9 mouse cellular contexts compared by ENCODE assay signal in the genomic region with DNA sequence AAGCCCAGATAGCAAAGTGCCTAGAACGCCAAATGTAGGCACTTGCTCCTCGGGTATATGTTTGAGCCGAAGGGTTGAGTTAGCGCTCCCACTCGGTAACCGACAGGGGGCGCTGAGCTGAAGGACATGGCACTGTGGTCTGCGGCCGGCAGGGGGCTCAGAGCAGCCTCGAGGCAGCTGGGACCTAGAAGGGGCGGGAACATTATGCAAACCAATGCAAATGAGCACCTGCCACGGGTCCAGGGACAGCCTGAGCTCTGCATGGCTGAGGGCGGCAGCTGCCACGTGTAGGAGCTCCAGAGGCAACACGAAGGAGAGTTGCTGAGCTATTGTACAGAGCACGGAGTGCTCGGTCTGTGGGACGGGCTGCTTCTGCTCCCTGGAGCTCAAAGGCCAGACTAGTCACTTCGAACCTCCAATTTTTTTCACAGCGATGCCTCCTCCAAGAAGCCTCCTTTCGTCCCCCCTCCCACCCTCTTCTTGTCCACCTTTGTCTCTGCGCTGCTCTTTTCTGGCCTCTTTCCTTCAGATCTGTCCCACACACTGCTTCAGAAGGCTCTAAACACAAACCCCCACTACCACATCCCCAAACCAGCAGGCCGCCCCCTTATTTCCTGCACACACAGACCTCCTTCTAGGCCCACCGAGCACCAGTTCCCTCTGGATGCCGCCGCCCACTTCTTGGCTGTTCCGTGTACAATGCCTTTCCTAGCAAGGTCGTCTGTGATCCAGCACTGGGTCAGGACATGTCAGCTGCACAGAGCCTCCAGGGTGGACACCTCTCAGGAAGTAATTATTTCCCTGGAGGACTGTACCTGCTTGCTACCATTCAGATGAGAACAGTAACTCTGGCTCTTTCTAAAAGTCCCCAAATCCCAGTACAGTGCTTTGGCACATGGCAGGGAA. TPM values are rescaled to one million over a fixed set of nuclear protein-coding genes. Genes with fewer than 3 reads are reported as not detected.
DNase-seq lines count a peak whose midpoint lies in the region; ATAC-seq and TF ChIP-seq lines count a peak whose summit lies in the region.
"Had no signal": no experiment of that assay in that cellular context is flagged by ENCODE, and none has a peak within 500 bp of the region (broad histone marks: within the 10 kb centered on the region; RNA-seq: fewer than 3 reads in every experiment).

No protein-coding gene starts in this region.

- ATAC-seq in common myeloid progenitor, adult 5-6 weeks (replicated peaks; ENCODE audit: low read depth, poor library complexity, severe bottlenecking): peak; percentile 91
- peak; percentile 70 for ATAC-seq in liver, embryonic 12.5 days

- peak; percentile 93 for TF ChIP-seq CTCF in testis, adult 2 months (IDR thresholded peaks at IDR 0.05; ENCODE audit: control insufficient read depth, insufficient read depth, insufficient replicate concordance, low read depth, low read length)

- H3K4me3 ChIP-seq in liver, embryonic 12.5 days: no peak overlapping the region
- H3K4me3 ChIP-seq in testis, adult 2 months (ENCODE audit: control insufficient read depth, low read depth, low read length): peak overlapping the region; percentile 44

- no peaks in the 10 kb centered on the region for H3K36me3 ChIP-seq in liver, embryonic 12.5 days
- H3K36me3 ChIP-seq in testis, adult 2 months (ENCODE audit: control insufficient read depth, insufficient read depth, low read length): no peaks in the 10 kb centered on the region

- H3K4me1 ChIP-seq in liver, embryonic 12.5 days: peaks cover 15% of the 10 kb centered on the region; the same call in 1 of the 2 replicates
- H3K4me1 ChIP-seq in testis, adult 2 months (ENCODE audit: control insufficient read depth, insufficient read depth, low read length): peaks cover 4% of the 10 kb centered on the region; the same call in 1 of the 2 replicates

- peak; percentile 58 for DNase-seq in 3134 (ENCODE audit: extremely low read depth, insufficient read length, low spot score)
- DNase-seq in NIH3T3 (ENCODE audit: low read depth): peak; percentile 67
- peak; percentile 58 to 82 for DNase-seq in gastrocnemius, postnatal 4 days (ENCODE audit: low spot score in 2 of 2)
- peak; percentile 61 for DNase-seq in kidney, postnatal 14 days
- peak; percentile 28 to 66 for DNase-seq in natural killer cell, adult 2 months (ENCODE audit: low spot score in 2 of 2)

- no peak for TF ChIP-seq POLR2A in testis, adult 2 months (IDR thresholded peaks at IDR 0.05; ENCODE audit: control insufficient read depth, low read depth, low read length)

- H3K27me3 ChIP-seq in liver, embryonic 12.5 days (replicated peaks): peaks cover 84% of the 10 kb centered on the region
- H3K27me3 ChIP-seq in testis, adult 2 months (ENCODE audit: control insufficient read depth, insufficient read depth, low read length): no peaks in the 10 kb centered on the region

- H3K4me2 ChIP-seq in liver, embryonic 12.5 days: no peak overlapping the region

- no peak overlapping the region for H3K27ac ChIP-seq in liver, embryonic 12.5 days
- no peak overlapping the region for H3K27ac ChIP-seq in testis, adult 2 months (ENCODE audit: control insufficient read depth, insufficient read depth, low read depth, low read length)

- 27% methylated on average over 28 of the region's 28 CpGs for WGBS in liver, embryonic 12.5 days (ENCODE audit: insufficient replicate concordance)

- no peaks in the 10 kb centered on the region for H3K9me3 ChIP-seq in liver, embryonic 12.5 days (replicated peaks)

- H3K9ac ChIP-seq in liver, embryonic 12.5 days: no peak overlapping the region

RNA-seq across cellular contexts. Expression of gene Tmem54, which starts 8.0 kb away (rescaled TPM):
- not detected in 2 replicates for total RNA-seq in common myeloid progenitor, adult 5-6 weeks (2017)
- total RNA-seq in gastrocnemius, postnatal 4 days (2021): under 1 TPM in 1 of 2 experiments, not detected in 1; 0.73 TPM
- polyA plus RNA-seq in liver, embryonic 12.5 days (2016; fragmentation: Nextera tagmentation; extraction: Ambion mirVana): 1.9 and 2.0 TPM in 2 replicates
- 0.42 and 2.4 TPM in 2 replicates for polyA plus RNA-seq in testis, adult 2 months (2012; rRNA removed)
- total RNA-seq: gastrocnemius, postnatal 36 days had no signal

RNA-seq across cellular contexts. Expression of gene Hpca, which starts 8.5 kb away (rescaled TPM):
- total RNA-seq in common myeloid progenitor, adult 5-6 weeks (2017): 0.41 TPM in 1 of 2 replicates, not detected in the other
- 1 to 10 TPM in 1 of 2 experiments, under 1 TPM in 1; 0.52 to 1.1 TPM for total RNA-seq in gastrocnemius, postnatal 4 days (2021)
- polyA plus RNA-seq in liver, embryonic 12.5 days (2016; fragmentation: Nextera tagmentation; extraction: Ambion mirVana): 1.9 and 2.3 TPM in 2 replicates
- 9.3 and 10.2 TPM in 2 replicates for polyA plus RNA-seq in testis, adult 2 months (2012; rRNA removed)
- total RNA-seq: gastrocnemius, postnatal 36 days had no signal

RNA-seq across cellular contexts. Expression of gene Fndc5, which starts 23.5 kb away (rescaled TPM):
- total RNA-seq in common myeloid progenitor, adult 5-6 weeks (2017): not detected in 2 replicates
- 10 to 100 TPM; 52.3 to 54.3 TPM for total RNA-seq in gastrocnemius, postnatal 4 days (2021)
- 1.3 and 1.8 TPM in 2 replicates for polyA plus RNA-seq in liver, embryonic 12.5 days (2016; fragmentation: Nextera tagmentation; extraction: Ambion mirVana)
- polyA plus RNA-seq in testis, adult 2 months (2012; rRNA removed): 9.1 and 11.0 TPM in 2 replicates

RNA-seq across cellular contexts. Expression of gene Rnf19b, which starts 55.3 kb away (rescaled TPM):
- 33.2 and 35.7 TPM in 2 replicates for total RNA-seq in common myeloid progenitor, adult 5-6 weeks (2017)
- total RNA-seq in gastrocnemius, postnatal 4 days (2021): 10 to 100 TPM; 16.0 to 18.0 TPM
- polyA plus RNA-seq in liver, embryonic 12.5 days (2016; fragmentation: Nextera tagmentation; extraction: Ambion mirVana): 7.1 TPM in 2 replicates
- polyA plus RNA-seq in testis, adult 2 months (2012; rRNA removed): 515 and 590 TPM in 2 replicates

Comparison
In these comparisons a context has a peak if more than half of its experiments do, and no peak if none do; other contexts are left out.
1. RNA of gene Fndc5, which starts 23.5 kb away (total RNA-seq): 52.3 to 54.3 TPM in gastrocnemius, postnatal 4 days; not detected in common myeloid progenitor, adult 5-6 weeks; every median in the first group is over 10 times any median in the second.
2. Peak in every context shown above with its lines, with median percentiles within 50 percentile points of each other: DNase-seq.